Mouse (Mus musculus) frontal cortex, postnatal 36 days (tissue): ENCODE measurements around the gene Cdc42se1.

Experiments used
- DNase-seq, 2 experiments: peaks; one replicate each; pipeline ENCODE4 v3.0.0; 2022; ENCODE audit warnings: low spot score in 2 of 2

The Cdc42se1 gene

DNA sequence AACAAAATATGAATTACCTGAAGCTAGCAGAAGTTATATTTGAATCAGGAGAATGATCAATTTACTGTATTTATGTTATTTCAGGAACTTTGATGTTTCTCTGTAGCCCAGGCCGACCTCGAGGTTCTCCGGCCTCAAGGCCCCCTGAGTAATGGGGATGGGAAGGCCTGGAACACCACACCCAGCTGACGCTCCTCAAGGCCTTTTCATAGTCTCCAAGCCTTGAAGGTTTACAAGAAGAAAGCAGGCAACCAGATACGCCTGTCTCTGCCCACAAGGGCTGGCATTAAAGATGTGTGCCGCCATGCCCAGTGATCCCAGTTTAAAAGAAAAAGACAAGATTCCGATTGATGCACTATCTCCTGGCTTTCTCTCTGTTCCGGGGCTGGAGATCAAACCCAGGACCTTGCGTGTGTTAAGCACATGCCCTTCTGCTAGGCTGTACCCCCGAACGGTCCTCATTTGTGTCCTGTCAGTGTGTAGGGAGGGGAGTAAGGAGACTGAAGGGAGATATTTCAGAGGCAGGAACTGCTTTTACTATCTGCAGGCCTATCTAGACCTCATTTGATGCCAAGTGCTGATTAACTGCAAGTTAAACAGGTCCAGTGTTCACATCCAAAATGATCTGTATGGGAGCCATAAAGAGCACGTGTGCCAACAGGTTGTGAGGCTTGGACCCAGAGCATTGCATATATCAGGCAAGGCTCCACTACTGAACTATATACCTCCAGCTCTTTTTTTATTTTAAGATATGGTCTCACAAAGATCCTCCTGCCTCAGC is 56.2 kb downstream of the Cdc42se1 start:
- no peak for DNase-seq

DNA sequence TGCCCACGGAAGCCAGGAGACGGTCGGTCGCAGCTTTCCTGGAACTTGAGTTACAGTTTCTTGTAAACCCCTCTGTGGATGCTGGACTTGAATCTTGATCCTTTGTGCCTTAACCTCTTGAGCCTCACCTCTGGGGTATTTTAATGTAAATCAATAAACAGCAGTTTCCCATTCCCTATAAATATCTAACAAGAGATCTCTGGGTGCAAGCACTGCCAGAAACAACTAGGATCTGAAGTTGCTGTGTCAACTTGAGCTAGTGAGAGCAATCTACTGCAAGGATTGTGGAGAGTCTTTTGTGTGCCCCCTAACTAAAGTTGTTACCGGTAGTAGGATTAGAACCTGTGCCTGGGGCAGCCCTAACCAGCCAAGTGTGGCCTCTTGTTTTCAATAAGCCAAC is 56.9 kb downstream of the Cdc42se1 start:
- DNase-seq: no peak
